Mouse (Mus musculus): ENCODE measurements around the gene Cyp2d22. TPM values are rescaled to one million over a fixed set of nuclear protein-coding genes. Genes with fewer than 3 reads are reported as not detected.

The Cyp2d22 gene
- polyA plus RNA-seq, 1 experiment from 2014 or later, result 8.0 TPM

DNA sequence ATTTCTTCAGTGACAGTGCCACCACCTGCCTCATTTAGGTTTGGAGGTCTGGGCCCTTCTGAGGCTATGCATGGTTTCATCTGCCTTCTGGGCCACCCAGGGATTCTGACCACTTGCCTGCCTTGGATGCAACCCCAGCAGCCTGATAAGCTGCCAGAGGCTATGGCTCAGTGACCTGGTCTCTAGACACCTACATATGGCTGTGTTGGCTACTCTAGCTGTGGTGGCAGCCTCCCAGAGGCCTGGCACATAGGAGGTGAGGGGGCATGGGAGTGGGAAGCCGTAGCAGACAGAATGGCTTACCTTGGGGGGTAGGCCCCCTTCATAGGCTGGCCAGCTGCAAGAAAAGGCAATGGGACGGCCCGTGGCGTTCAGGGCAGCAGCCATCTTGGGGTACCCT lies 44.9 kb downstream of the Cyp2d22 start:
- Histone ChIP-seq H3K9ac (no peak overlapping the region), H3K36me3 (peaks cover 70% of the 10 kb centered on the region), H3K27ac (no peak overlapping the region), H3K4me2 (no peak overlapping the region), H3K27me3 (replicated peaks) (no peaks in the 10 kb centered on the region), H3K4me3 (no peak overlapping the region), H3K4me1 (peaks cover 47% of the 10 kb centered on the region), H3K9me3 (replicated peaks) (no peaks in the 10 kb centered on the region)
- 88% methylated on average over 4 of the region's 4 CpGs for WGBS (ENCODE audit: insufficient replicate concordance)
- no peak for ATAC-seq

DNA sequence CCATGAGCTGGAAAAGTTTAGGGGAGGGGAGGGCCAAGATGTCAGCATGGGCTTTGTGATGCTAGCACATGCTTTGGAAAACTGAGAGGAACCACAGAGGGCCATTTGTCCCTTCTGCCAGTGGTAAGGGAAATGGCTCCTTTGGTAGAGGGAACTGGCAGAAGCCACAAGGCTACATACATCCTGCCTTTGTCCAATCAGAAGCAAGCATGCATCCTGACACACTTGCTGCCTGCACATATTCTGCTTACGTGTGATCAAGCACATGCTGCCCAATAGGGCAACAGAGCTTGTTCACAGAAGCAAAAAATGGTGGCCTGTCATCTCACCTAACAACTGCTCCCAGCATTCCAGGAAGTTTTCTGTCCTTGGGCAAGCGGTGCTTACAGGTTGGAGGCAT lies 54.7 kb downstream of the Cyp2d22 start:
- no peak for ATAC-seq
- Histone ChIP-seq H3K36me3 (peaks cover 22% of the 10 kb centered on the region), H3K9ac (no peak overlapping the region), H3K4me2 (no peak overlapping the region), H3K9me3 (replicated peaks) (no peaks in the 10 kb centered on the region), H3K4me3 (no peak overlapping the region), H3K27ac (no peak overlapping the region), H3K4me1 (peaks cover 22% of the 10 kb centered on the region), H3K27me3 (replicated peaks) (no peaks in the 10 kb centered on the region)
- WGBS (ENCODE audit: insufficient replicate concordance), result 61% methylated on average over 2 of the region's 2 CpGs

DNA sequence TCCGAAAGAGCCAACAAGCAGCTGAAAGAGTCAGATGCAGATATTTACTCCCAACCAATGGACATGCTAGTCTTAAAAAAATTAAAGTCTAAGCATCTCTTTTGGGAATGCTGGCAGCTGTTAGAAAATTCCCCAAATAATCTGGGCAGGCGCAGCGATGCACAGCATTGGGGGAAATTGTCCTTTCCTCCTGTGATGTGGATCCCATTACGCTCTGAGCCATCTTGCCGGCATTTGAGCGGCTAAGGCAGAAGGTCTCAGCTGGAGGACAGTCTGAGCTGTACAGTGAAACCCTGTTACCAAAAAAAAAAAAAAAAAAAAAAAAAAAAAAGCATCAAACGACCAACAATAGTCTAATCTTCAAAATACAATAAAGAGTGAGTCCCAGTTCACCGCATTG lies 57.9 kb downstream of the Cyp2d22 start:
- Histone ChIP-seq H3K4me3 (no peak overlapping the region), H3K27me3 (replicated peaks) (no peaks in the 10 kb centered on the region), H3K9ac (no peak overlapping the region), H3K27ac (no peak overlapping the region), H3K36me3 (no peaks in the 10 kb centered on the region), H3K4me1 (0 out of 2 replicates have a peak, but pooled peaks cover 4% of the 10 kb centered on the region), H3K9me3 (replicated peaks) (no peaks in the 10 kb centered on the region), H3K4me2 (no peak overlapping the region)
- WGBS (ENCODE audit: insufficient replicate concordance), result 72% methylated on average over 8 of the region's 8 CpGs
- ATAC-seq, result no peak

Small RNA genes within 50 kb of the gene (microRNA-seq; reads per million reads assigned to microRNA genes)
- gene Gm25990 (not detected), gene Gm27331 (not detected), gene Mir7684 (not detected)

Other genes with a start within 250 kb of the Cyp2d22 start
- 96.9 and 99.4 TPM in 2 replicates for gene Srebf2, start 233.1 kb downstream of the Cyp2d22 start, polyA plus RNA-seq (2016; fragmentation: Nextera tagmentation; extraction: Ambion mirVana)
- gene Shisa8, start 167.4 kb downstream of the Cyp2d22 start, polyA plus RNA-seq (2016; fragmentation: Nextera tagmentation; extraction: Ambion mirVana), result 0.31 and 0.37 TPM in 2 replicates
- 0.30 TPM in 2 replicates for gene Tnfrsf13c, start 155.9 kb downstream of the Cyp2d22 start, polyA plus RNA-seq (2016; fragmentation: Nextera tagmentation; extraction: Ambion mirVana)
- 48.3 and 51.2 TPM in 2 replicates for gene Cenpm, start 135.5 kb downstream of the Cyp2d22 start, polyA plus RNA-seq (2016; fragmentation: Nextera tagmentation; extraction: Ambion mirVana)
- gene 1500009C09Rik, start 127.9 kb downstream of the Cyp2d22 start, polyA plus RNA-seq (2016; fragmentation: Nextera tagmentation; extraction: Ambion mirVana), result not detected in 2 replicates
- gene Sept3, start 105.4 kb downstream of the Cyp2d22 start, polyA plus RNA-seq (2016; fragmentation: Nextera tagmentation; extraction: Ambion mirVana), result 0.81 and 1.4 TPM in 2 replicates
- gene Wbp2nl, start 81.3 kb downstream of the Cyp2d22 start, polyA plus RNA-seq (2016; fragmentation: Nextera tagmentation; extraction: Ambion mirVana), result 0.22 and 0.31 TPM in 2 replicates
- 36.5 and 40.8 TPM in 2 replicates for gene Naga, start 41.3 kb downstream of the Cyp2d22 start, polyA plus RNA-seq (2016; fragmentation: Nextera tagmentation; extraction: Ambion mirVana)
- 39.1 and 42.8 TPM in 2 replicates for gene Pheta2, start 41.3 kb downstream of the Cyp2d22 start, polyA plus RNA-seq (2016; fragmentation: Nextera tagmentation; extraction: Ambion mirVana)
- gene Smdt1, start 41.3 kb downstream of the Cyp2d22 start, polyA plus RNA-seq (2016; fragmentation: Nextera tagmentation; extraction: Ambion mirVana), result 193 and 196 TPM in 2 replicates
- gene Ndufa6, start 25.9 kb downstream of the Cyp2d22 start, polyA plus RNA-seq (2016; fragmentation: Nextera tagmentation; extraction: Ambion mirVana), result 368 and 383 TPM in 2 replicates
- not detected in 2 replicates for gene Cyp2d11, start 13.8 kb upstream of the Cyp2d22 start, polyA plus RNA-seq (2016; fragmentation: Nextera tagmentation; extraction: Ambion mirVana)
- 10.1 and 11.2 TPM in 2 replicates for gene Cyp2d10, start 26.9 kb upstream of the Cyp2d22 start, polyA plus RNA-seq (2016; fragmentation: Nextera tagmentation; extraction: Ambion mirVana)
- 0.23 and 0.47 TPM in 2 replicates for gene Cyp2d9, start 53.2 kb upstream of the Cyp2d22 start, polyA plus RNA-seq (2016; fragmentation: Nextera tagmentation; extraction: Ambion mirVana)
- gene Cyp2d12, start 174.8 kb upstream of the Cyp2d22 start, polyA plus RNA-seq (2016; fragmentation: Nextera tagmentation; extraction: Ambion mirVana), result not detected in 2 replicates
- gene Cyp2d34, start 240.7 kb upstream of the Cyp2d22 start, polyA plus RNA-seq (2016; fragmentation: Nextera tagmentation; extraction: Ambion mirVana), result not detected in 2 replicates

Data from liver, embryonic 12.5 days (tissue).